Mouse (Mus musculus) limb, embryonic 14.5 days (tissue): ENCODE results near the gene Gm20518. TPM values are rescaled to one million over a fixed set of nuclear protein-coding genes. Genes with fewer than 3 reads are reported as not detected.

Source experiments
- ATAC-seq: fragments of 200-750 bp; cut with Nextera tagmentation; 2 replicates; pipeline ENCODE4 v1.8.0; 2017; ENCODE audit warnings: low read depth, moderate number of reproducible peaks, moderate TSS enrichment; ENCODE audit not compliant: low FRiP score
- DNase-seq: peaks from one replicate; pipeline ENCODE4 v3.0.0-alpha.2; 2015; ENCODE audit warnings: low spot score
- H3K27ac ChIP-seq: fragments of 300-500 bp; sonication (generic); replicated peaks from 2 replicates; pipeline ENCODE4 v1.5.1; 2014; ENCODE audit warnings: low read depth, mild to moderate bottlenecking, low read length, moderate library complexity, mixed read lengths
- H3K27me3 ChIP-seq: fragments of 300-500 bp; sonication (generic); 2 replicates; pipeline ENCODE4 v1.6.1; 2014; ENCODE audit warnings: low read length, mixed read lengths; ENCODE audit not compliant: control insufficient read depth, insufficient read depth
- H3K36me3 ChIP-seq: fragments of 300-500 bp; sonication (generic); 2 replicates; pipeline ENCODE4 v1.6.1; 2014; ENCODE audit warnings: mild to moderate bottlenecking, low read length, moderate library complexity, mixed read lengths; ENCODE audit not compliant: control insufficient read depth, insufficient read depth
- H3K4me1 ChIP-seq: fragments of 300-500 bp; sonication (generic); 2 replicates; pipeline ENCODE4 v1.6.1; 2014; ENCODE audit warnings: antibody characterized with exemption, low read length, mixed read lengths; ENCODE audit not compliant: control insufficient read depth, insufficient read depth
- H3K4me2 ChIP-seq: fragments of 300-500 bp; sonication (generic); replicated peaks from 2 replicates; pipeline ENCODE4 v1.6.1; 2014; ENCODE audit warnings: low read depth, mild to moderate bottlenecking, low read length, moderate library complexity; ENCODE audit not compliant: severe bottlenecking
- H3K4me3 ChIP-seq: fragments of 300-500 bp; sonication (generic); replicated peaks from 2 replicates; pipeline ENCODE4 v1.5.1; 2014; ENCODE audit warnings: low read length
- H3K9ac ChIP-seq: fragments of 300-500 bp; sonication (generic); 2 replicates; pipeline ENCODE4 v1.6.1; 2014; ENCODE audit warnings: mild to moderate bottlenecking, low read depth, low read length, moderate library complexity; ENCODE audit not compliant: severe bottlenecking
- H3K9me3 ChIP-seq: fragments of 300-500 bp; sonication (generic); 2 replicates; pipeline ENCODE4 v1.6.1; 2016; ENCODE audit warnings: low read length; ENCODE audit not compliant: control insufficient read depth
- POLR2A ChIP-seq: fragments of 200-500 bp; IDR thresholded peaks from 2 replicates; pipeline ENCODE4 v1.8.0; 2012; ENCODE audit warnings: inconsistent platforms, mild to moderate bottlenecking, moderate library complexity, borderline replicate concordance; ENCODE audit not compliant: insufficient read depth, insufficient read length; ENCODE audit errors: extremely low read depth
- WGBS: fragments of 180-500 bp; shearing (Covaris S2); extraction: QIAGEN DNeasy Blood & Tissue Kit; methylation state at CpG from one replicate; pipeline ENCODE4 v1.1.7; 2014; 5-methylcytosine and 5-hydroxymethylcytosine counted together
- polyA plus RNA-seq, 2 experiments: library from polyadenylated mRNA; depleted of rRNA in 1 of 2; stranded (reverse) in 1 of 2; unstranded in 1 of 2; fragments of >200 nt; fragmentation: Nextera tagmentation in 1 of 2; extraction: Ambion mirVana in 1 of 2; gene quantifications; 2 replicates each; pipeline versions ENCODE4 v1.2.1 to v1.2.3; 2012 to 2014

The Gm20518 gene
- polyA plus RNA-seq, 2 experiments, result 0.22 to 2.1 TPM

GRCm38 (mm10) chr16:17842437-17842836, 49.0 kb downstream of the Gm20518 start:
- DNase-seq (no peak), ATAC-seq (no peak)
- peaks cover 79% of the 10 kb centered on the region for H3K36me3 ChIP-seq
- H3K27ac ChIP-seq, result no peak overlapping the region
- no peak for TF ChIP-seq POLR2A
- 99% methylated on average over 7 of the region's 7 CpGs for WGBS
- no peak overlapping the region for H3K4me2 ChIP-seq
- H3K27me3 ChIP-seq, result no peaks in the 10 kb centered on the region
- H3K9me3 ChIP-seq, result no peaks in the 10 kb centered on the region
- no peak overlapping the region for H3K4me3 ChIP-seq
- H3K4me1 ChIP-seq, result no peaks in the 10 kb centered on the region
- H3K9ac ChIP-seq, result no peak overlapping the region

GRCm38 (mm10) chr16:17839976-17840375, 51.5 kb downstream of the Gm20518 start:
- no peak for DNase-seq
- no peak overlapping the region for H3K4me3 ChIP-seq
- no peaks in the 10 kb centered on the region for H3K9me3 ChIP-seq

GRCm38 (mm10) chr16:17838051-17838450, 53.4 kb downstream of the Gm20518 start, which contains the start of gene Car15:
TSS of gene Car15 (minus strand) at chr16:17838364.
- Histone ChIP-seq H3K9ac (no peak within 1 kb of the TSS), H3K4me2 (no peak within 1 kb of the TSS), H3K9me3 (no peaks in the 10 kb centered on the region), H3K4me1 (peaks cover 3% of the 10 kb centered on the region), H3K36me3 (peaks cover 35% of the 10 kb centered on the region), H3K27ac (no peak within 1 kb of the TSS), H3K4me3 (no peak within 1 kb of the TSS), H3K27me3 (peaks cover 21% of the 10 kb centered on the region)
- TF ChIP-seq POLR2A, result no peak
- WGBS, result 52% methylated on average over 6 of the region's 6 CpGs
- DNase-seq (no peak), ATAC-seq (no peak)

More at GRCm38 (mm10) chr16:17839976-17840375, 51.5 kb downstream of the Gm20518 start:
- Histone ChIP-seq H3K4me1 (no peaks in the 10 kb centered on the region), H3K9ac (no peak overlapping the region), H3K27me3 (peaks cover 8% of the 10 kb centered on the region), H3K4me2 (no peak overlapping the region), H3K36me3 (peaks cover 54% of the 10 kb centered on the region), H3K27ac (no peak overlapping the region)
- no peak for ATAC-seq
- no peak for TF ChIP-seq POLR2A
- WGBS, result 86% methylated on average over 4 of the region's 4 CpGs

- no peak overlapping the region for H3K9ac ChIP-seq
- no peak overlapping the region for H3K4me2 ChIP-seq
- no peak for TF ChIP-seq POLR2A
- peaks cover 25% of the 10 kb centered on the region for H3K27me3 ChIP-seq
- H3K4me1 ChIP-seq, result peaks cover 7% of the 10 kb centered on the region
- no peak for ATAC-seq
- 49% methylated on average over 13 of the region's 13 CpGs for WGBS
- no peak for DNase-seq
- H3K9me3 ChIP-seq, result no peaks in the 10 kb centered on the region
- no peak overlapping the region for H3K4me3 ChIP-seq
- H3K36me3 ChIP-seq, result peaks cover 9% of the 10 kb centered on the region; the same call in 1 of the 2 replicates
- H3K27ac ChIP-seq, result no peak overlapping the region
Measured at GRCm38 (mm10) chr16:17835481-17835880, 56.0 kb downstream of the Gm20518 start.

- H3K4me3 ChIP-seq, result peak overlapping the region; percentile 60
- ATAC-seq (no peak), DNase-seq (no peak)
- H3K27me3 ChIP-seq, result peaks cover 25% of the 10 kb centered on the region
- WGBS, result 45% methylated on average over 7 of the region's 7 CpGs
- no peak for TF ChIP-seq POLR2A
- H3K36me3 ChIP-seq, result peaks cover under 1% of the 10 kb centered on the region; the same call in 1 of the 2 replicates
- H3K27ac ChIP-seq, result no peak overlapping the region
- peak overlapping the region; percentile 98 for H3K4me2 ChIP-seq
- peaks cover 7% of the 10 kb centered on the region for H3K4me1 ChIP-seq
- no peaks in the 10 kb centered on the region for H3K9me3 ChIP-seq
- H3K9ac ChIP-seq, result no peak overlapping the region
Measured at GRCm38 (mm10) chr16:17834543-17834942, 56.9 kb downstream of the Gm20518 start.
